Mouse (Mus musculus) myocyte (in vitro differentiated cells): Measurements from ENCODE around the gene Npas2.

Experiments used
- CEBPB ChIP-seq: IDR thresholded peaks from 2 replicates; pipeline ENCODE4 v1.6.1; 2011; ENCODE audit warnings: mild to moderate bottlenecking, moderate library complexity; ENCODE audit not compliant: poor library complexity, insufficient read depth, severe bottlenecking
- MAX ChIP-seq: IDR thresholded peaks from one replicate; pipeline ENCODE4 v1.6.1; 2011; ENCODE audit warnings: low read depth, mild to moderate bottlenecking, control low read depth
- MYOG ChIP-seq, 3 experiments: IDR thresholded peaks; one replicate each; pipeline ENCODE4 v1.6.1; 2011; ENCODE audit warnings: control low read depth in 2 of 3, low read depth in 2 of 3, mild to moderate bottlenecking in 2 of 3; ENCODE audit not compliant: insufficient read length in 2 of 3, control insufficient read depth in 1 of 3, insufficient read depth in 1 of 3
- POLR2A ChIP-seq: IDR thresholded peaks from one replicate; pipeline ENCODE4 v1.6.1; 2011; ENCODE audit warnings: low read depth, mild to moderate bottlenecking, control low read depth, moderate library complexity; ENCODE audit not compliant: insufficient read length
- REST ChIP-seq: IDR thresholded peaks from one replicate; pipeline ENCODE4 v1.6.1; 2011; ENCODE audit warnings: mild to moderate bottlenecking, control low read depth, moderate library complexity; ENCODE audit not compliant: insufficient read depth, insufficient read length
- TCF12 ChIP-seq: IDR thresholded peaks from one replicate; pipeline ENCODE4 v1.6.1; 2011; ENCODE audit warnings: mild to moderate bottlenecking, control low read depth; ENCODE audit not compliant: poor library complexity, insufficient read depth, severe bottlenecking
- TCF3 ChIP-seq: IDR thresholded peaks from one replicate; pipeline ENCODE4 v1.6.1; 2011; ENCODE audit warnings: low read depth, control low read depth; ENCODE audit not compliant: insufficient read length
- USF1 ChIP-seq: IDR thresholded peaks from one replicate; pipeline ENCODE4 v1.6.1; 2011; ENCODE audit warnings: low read depth, mild to moderate bottlenecking, control low read depth, moderate library complexity

GRCm38 (mm10) chr1:39237503-39238255 is 44.1 kb downstream of the Npas2 start:
- TF ChIP-seq MYOG (IDR thresholded peaks at IDR 0.05; ENCODE audit: control insufficient read depth in 1 of 3, insufficient read depth in 1 of 3, insufficient read length in 2 of 3, low read depth in 2 of 3) = no peak
- TF ChIP-seq POLR2A = no peak
- no peak for TF ChIP-seq USF1
- TF ChIP-seq MAX = no peak
- no peak for TF ChIP-seq TCF12
- TF ChIP-seq REST = no peak
- TF ChIP-seq TCF3 = no peak
- TF ChIP-seq CEBPB = no peak
